Mouse (Mus musculus) embryonic facial prominence, embryonic 15.5 days (tissue): ENCODE data around the gene Pld6. TPM values are rescaled to one million over a fixed set of nuclear protein-coding genes. Genes with fewer than 3 reads are reported as not detected.

Experiments
- ATAC-seq: fragments of 200-750 bp; cut with Nextera tagmentation; 2 replicates; pipeline ENCODE4 v1.8.0; 2017; ENCODE audit warnings: low read depth, moderate TSS enrichment; ENCODE audit not compliant: insufficient number of reproducible peaks, low FRiP score, low TSS enrichment
- H3K27ac ChIP-seq: fragments of 300-500 bp; sonication (generic); replicated peaks from 2 replicates; pipeline ENCODE4 v1.5.1; 2015; ENCODE audit warnings: mild to moderate bottlenecking, inconsistent platforms
- H3K27me3 ChIP-seq: fragments of 300-500 bp; sonication (generic); 2 replicates; pipeline ENCODE4 v1.6.1; 2015; ENCODE audit warnings: inconsistent platforms
- H3K36me3 ChIP-seq: fragments of 300-500 bp; sonication (generic); 2 replicates; pipeline ENCODE4 v1.6.1; 2015; ENCODE audit warnings: mild to moderate bottlenecking, inconsistent platforms
- H3K4me1 ChIP-seq: fragments of 300-500 bp; sonication (generic); 2 replicates; pipeline ENCODE4 v1.6.1; 2015; ENCODE audit warnings: inconsistent platforms
- H3K4me2 ChIP-seq: fragments of 300-500 bp; sonication (generic); replicated peaks from 2 replicates; pipeline ENCODE4 v1.6.1; 2015; ENCODE audit warnings: mild to moderate bottlenecking, inconsistent platforms
- H3K4me3 ChIP-seq: fragments of 300-500 bp; sonication (generic); replicated peaks from 2 replicates; pipeline ENCODE4 v1.5.1; 2015; ENCODE audit warnings: mild to moderate bottlenecking, inconsistent platforms
- H3K9ac ChIP-seq: fragments of 300-500 bp; sonication (generic); 2 replicates; pipeline ENCODE4 v1.6.1; 2015; ENCODE audit warnings: inconsistent platforms
- H3K9me3 ChIP-seq: fragments of 300-500 bp; sonication (generic); replicated peaks from 2 replicates; pipeline ENCODE4 v1.6.1; 2016; ENCODE audit warnings: inconsistent platforms
- WGBS: fragments of 180-500 bp; shearing (Covaris S2); methylation state at CpG from one replicate; pipeline ENCODE4 v1.1.7; 2015; 5-methylcytosine and 5-hydroxymethylcytosine counted together
- polyA plus RNA-seq: library from polyadenylated mRNA; unstranded; fragments of >200 nt; fragmentation: Nextera tagmentation; extraction: Ambion mirVana; gene quantifications from 2 replicates; pipeline ENCODE4 v1.2.1, GENCODE M21; 2015

Pld6 gene
- polyA plus RNA-seq, 1 experiment from 2014 or later: 3.8 TPM

GRCm38 (mm10) chr11:59783591-59783990 lies 3.9 kb downstream of the Pld6 start:
- 83% methylated on average over 6 of the region's 6 CpGs for WGBS
- H3K9ac ChIP-seq: no peak overlapping the region
- no peak overlapping the region for H3K4me2 ChIP-seq
- H3K27me3 ChIP-seq: 0 out of 2 replicates have a peak, but pooled peaks cover 2% of the 10 kb centered on the region
- H3K9me3 ChIP-seq: no peaks in the 10 kb centered on the region
- H3K4me3 ChIP-seq: no peak overlapping the region
- ATAC-seq: no peak
- peaks cover 9% of the 10 kb centered on the region for H3K4me1 ChIP-seq
- H3K27ac ChIP-seq: no peak overlapping the region
- H3K36me3 ChIP-seq: 0 out of 2 replicates have a peak, but pooled peaks cover 3% of the 10 kb centered on the region

- Histone ChIP-seq H3K27ac (no peak overlapping the region), H3K9ac (no peak overlapping the region), H3K9me3 (no peaks in the 10 kb centered on the region), H3K27me3 (no peaks in the 10 kb centered on the region), H3K36me3 (peaks cover 10% of the 10 kb centered on the region), H3K4me1 (peaks cover 2% of the 10 kb centered on the region; the same call in 1 of the 2 replicates), H3K4me2 (no peak overlapping the region), H3K4me3 (no peak overlapping the region)
- 65% methylated on average over 7 of the region's 7 CpGs for WGBS
- no peak for ATAC-seq
Observed at GRCm38 (mm10) chr11:59782091-59782590, 5.3 kb downstream of the Pld6 start.

- Histone ChIP-seq H3K9me3 (no peaks in the 10 kb centered on the region), H3K9ac (no peak overlapping the region), H3K4me1 (no peaks in the 10 kb centered on the region), H3K36me3 (peaks cover 28% of the 10 kb centered on the region), H3K4me2 (no peak overlapping the region), H3K27me3 (no peaks in the 10 kb centered on the region), H3K27ac (no peak overlapping the region), H3K4me3 (no peak overlapping the region)
- WGBS: 73% methylated on average over 4 of the region's 4 CpGs
- no peak for ATAC-seq
Observed at GRCm38 (mm10) chr11:59780241-59780640, 7.2 kb downstream of the Pld6 start.

- Histone ChIP-seq H3K4me1 (no peaks in the 10 kb centered on the region), H3K4me2 (no peak overlapping the region), H3K36me3 (peaks cover 33% of the 10 kb centered on the region), H3K27me3 (no peaks in the 10 kb centered on the region), H3K4me3 (no peak overlapping the region), H3K9ac (no peak overlapping the region), H3K9me3 (no peaks in the 10 kb centered on the region), H3K27ac (no peak overlapping the region)
- ATAC-seq: no peak
- WGBS: 83% methylated on average over 4 of the region's 4 CpGs
Observed at GRCm38 (mm10) chr11:59779406-59779805, 8.0 kb downstream of the Pld6 start.

GRCm38 (mm10) chr11:59778874-59779223 lies 8.6 kb downstream of the Pld6 start:
- Histone ChIP-seq H3K4me1 (no peaks in the 10 kb centered on the region), H3K4me3 (no peak overlapping the region), H3K4me2 (no peak overlapping the region), H3K27ac (no peak overlapping the region), H3K9me3 (no peaks in the 10 kb centered on the region), H3K36me3 (peaks cover 38% of the 10 kb centered on the region), H3K9ac (no peak overlapping the region), H3K27me3 (no peaks in the 10 kb centered on the region)
- peak; percentile 19; the same call in 1 of the 2 replicates for ATAC-seq
- WGBS: 64% methylated on average over 1 of the region's 1 CpGs

- peak; percentile 65 for ATAC-seq
- no peak overlapping the region for H3K4me2 ChIP-seq
- no peak overlapping the region for H3K27ac ChIP-seq
- 53% methylated on average over 9 of the region's 9 CpGs for WGBS
- no peaks in the 10 kb centered on the region for H3K4me1 ChIP-seq
- H3K27me3 ChIP-seq: no peaks in the 10 kb centered on the region
- H3K9me3 ChIP-seq: no peaks in the 10 kb centered on the region
- H3K36me3 ChIP-seq: peaks cover 44% of the 10 kb centered on the region
- no peak overlapping the region for H3K9ac ChIP-seq
- no peak overlapping the region for H3K4me3 ChIP-seq
Observed at GRCm38 (mm10) chr11:59778181-59778873, 9.1 kb downstream of the Pld6 start.

GRCm38 (mm10) chr11:59777259-59777658 lies 10.2 kb downstream of the Pld6 start:
- WGBS: 74% methylated on average over 5 of the region's 5 CpGs
- no peak overlapping the region for H3K9ac ChIP-seq
- no peaks in the 10 kb centered on the region for H3K27me3 ChIP-seq
- no peak for ATAC-seq
- peaks cover 52% of the 10 kb centered on the region for H3K36me3 ChIP-seq
- no peaks in the 10 kb centered on the region for H3K4me1 ChIP-seq
- no peak overlapping the region for H3K4me2 ChIP-seq
- no peak overlapping the region for H3K27ac ChIP-seq
- H3K4me3 ChIP-seq: no peak overlapping the region
- H3K9me3 ChIP-seq: no peaks in the 10 kb centered on the region

- H3K4me3 ChIP-seq: no peak overlapping the region
- no peaks in the 10 kb centered on the region for H3K27me3 ChIP-seq
- no peaks in the 10 kb centered on the region for H3K4me1 ChIP-seq
- peaks cover 68% of the 10 kb centered on the region for H3K36me3 ChIP-seq
- H3K9me3 ChIP-seq: no peaks in the 10 kb centered on the region
- WGBS: 74% methylated on average over 13 of the region's 13 CpGs
- no peak overlapping the region for H3K4me2 ChIP-seq
- no peak overlapping the region for H3K9ac ChIP-seq
- no peak overlapping the region for H3K27ac ChIP-seq
- no peak for ATAC-seq
Observed at GRCm38 (mm10) chr11:59775435-59776148, 11.9 kb downstream of the Pld6 start.

- Histone ChIP-seq H3K36me3 (peaks cover 79% of the 10 kb centered on the region), H3K27ac (no peak overlapping the region), H3K9ac (no peak overlapping the region), H3K4me3 (no peak overlapping the region), H3K4me1 (no peaks in the 10 kb centered on the region), H3K9me3 (no peaks in the 10 kb centered on the region), H3K27me3 (no peaks in the 10 kb centered on the region), H3K4me2 (no peak overlapping the region)
- WGBS: 89% methylated on average over 4 of the region's 4 CpGs
- ATAC-seq: no peak
Observed at GRCm38 (mm10) chr11:59774522-59774921, 12.9 kb downstream of the Pld6 start.

- peaks cover 95% of the 10 kb centered on the region for H3K36me3 ChIP-seq
- 87% methylated on average over 4 of the region's 4 CpGs for WGBS
- H3K27me3 ChIP-seq: no peaks in the 10 kb centered on the region
- H3K4me2 ChIP-seq: no peak overlapping the region
- ATAC-seq: no peak
- H3K4me3 ChIP-seq: no peak overlapping the region
- no peaks in the 10 kb centered on the region for H3K9me3 ChIP-seq
- H3K9ac ChIP-seq: no peak overlapping the region
- no peak overlapping the region for H3K27ac ChIP-seq
- no peaks in the 10 kb centered on the region for H3K4me1 ChIP-seq
Observed at GRCm38 (mm10) chr11:59772902-59773301, 14.5 kb downstream of the Pld6 start.

GRCm38 (mm10) chr11:59772291-59772690 lies 15.2 kb downstream of the Pld6 start:
- H3K4me3 ChIP-seq: no peak overlapping the region
- H3K9me3 ChIP-seq: no peaks in the 10 kb centered on the region
- no peak overlapping the region for H3K4me2 ChIP-seq
- peaks cover 96% of the 10 kb centered on the region for H3K36me3 ChIP-seq
- H3K9ac ChIP-seq: no peak overlapping the region
- H3K27me3 ChIP-seq: no peaks in the 10 kb centered on the region
- ATAC-seq: no peak
- H3K4me1 ChIP-seq: no peaks in the 10 kb centered on the region
- WGBS: 88% methylated on average over 2 of the region's 2 CpGs
- no peak overlapping the region for H3K27ac ChIP-seq
